Mouse (Mus musculus): ENCODE data around the gene Itgb6. TPM values are rescaled to one million over a fixed set of nuclear protein-coding genes. Genes with fewer than 3 reads are reported as not detected.

The Itgb6 gene
- polyA plus RNA-seq, 1 experiment from 2014 or later: not detected

DNA sequence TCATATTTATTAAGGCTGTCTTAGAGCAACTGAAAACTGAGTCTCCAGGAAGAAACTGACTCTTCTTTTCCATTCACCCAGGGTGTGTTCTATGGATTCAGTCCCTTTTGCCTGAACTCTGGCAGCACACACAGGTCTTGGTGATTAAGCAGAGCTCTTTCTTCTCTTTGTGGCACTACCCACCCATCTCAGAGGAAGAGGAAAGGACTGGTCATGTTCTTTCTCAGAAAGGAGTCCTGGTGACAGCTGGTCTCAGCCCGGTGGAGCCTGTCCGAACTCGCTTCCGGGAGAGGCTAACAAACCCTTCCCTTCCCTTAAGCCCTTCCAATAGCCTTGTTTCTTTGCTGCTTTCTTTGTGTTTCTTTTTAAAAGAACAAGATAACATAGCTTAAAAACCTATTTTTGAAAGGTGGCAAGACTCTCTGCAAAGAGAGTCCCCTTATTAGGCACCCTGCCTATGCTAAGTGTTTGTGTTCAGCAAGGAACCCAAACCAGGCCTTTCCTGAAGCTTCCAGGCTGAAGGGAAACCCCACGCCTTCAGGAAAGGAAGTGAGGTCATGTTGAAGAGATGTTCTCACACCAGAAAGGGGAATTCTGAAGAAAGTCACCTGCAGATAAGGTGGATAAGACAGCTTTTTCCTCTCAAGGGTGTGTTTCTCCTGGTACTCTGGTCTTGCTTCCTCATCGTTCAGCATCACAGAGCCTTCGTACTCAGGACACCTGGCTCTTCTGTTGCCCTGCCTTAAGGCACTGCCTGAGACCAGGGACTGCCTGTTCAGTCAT lies 11.2 kb downstream of the Itgb6 start:
- peaks cover 20% of the 10 kb centered on the region for H3K27me3 ChIP-seq
- 88% methylated on average over 7 of the region's 7 CpGs for WGBS
- no peaks in the 10 kb centered on the region for H3K36me3 ChIP-seq (ENCODE audit: poor library complexity, severe bottlenecking)
- peaks cover 29% of the 10 kb centered on the region for H3K4me1 ChIP-seq
- H3K27ac ChIP-seq: no peak overlapping the region
- no peak overlapping the region for H3K4me2 ChIP-seq
- no peaks in the 10 kb centered on the region for H3K9me3 ChIP-seq (replicated peaks)
- H3K9ac ChIP-seq: no peak overlapping the region
- H3K4me3 ChIP-seq: no peak overlapping the region
- ATAC-seq: no peak

- Histone ChIP-seq H3K36me3 (ENCODE audit: poor library complexity, severe bottlenecking) (no peaks in the 10 kb centered on the region), H3K9ac (no peak overlapping the region), H3K4me1 (peaks cover 24% of the 10 kb centered on the region), H3K9me3 (replicated peaks) (no peaks in the 10 kb centered on the region), H3K27me3 (peaks cover 15% of the 10 kb centered on the region), H3K4me3 (no peak overlapping the region), H3K4me2 (no peak overlapping the region), H3K27ac (no peak overlapping the region)
- 90% methylated on average over 4 of the region's 4 CpGs for WGBS
- ATAC-seq: no peak
Observed at GRCm38 (mm10) chr2:60710317-60710716, 12.1 kb downstream of the Itgb6 start.

DNA sequence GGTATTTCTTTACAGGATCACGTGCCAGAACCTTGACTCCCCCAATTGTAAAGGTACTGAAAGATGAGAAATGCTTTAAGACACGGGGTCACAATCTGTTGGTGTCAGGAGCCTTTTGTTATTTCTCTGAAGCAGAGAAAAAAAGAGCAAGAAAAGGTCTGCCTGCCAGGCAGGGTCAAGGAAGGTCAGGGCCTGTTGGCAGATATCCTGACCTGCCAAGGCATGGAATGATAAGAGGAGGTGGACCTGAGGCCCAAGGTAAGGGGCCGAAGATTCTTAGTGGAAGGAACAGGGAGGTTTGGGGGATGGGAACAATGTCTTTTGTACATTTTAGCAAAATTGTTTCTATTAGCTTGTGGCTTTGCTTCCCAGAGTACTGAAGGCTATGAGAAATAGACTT lies 13.8 kb downstream of the Itgb6 start:
- H3K4me1 ChIP-seq: peaks cover 7% of the 10 kb centered on the region
- H3K4me2 ChIP-seq: no peak overlapping the region
- H3K36me3 ChIP-seq (ENCODE audit: poor library complexity, severe bottlenecking): no peaks in the 10 kb centered on the region
- H3K4me3 ChIP-seq: no peak overlapping the region
- no peak for ATAC-seq
- 39% methylated on average over 3 of the region's 3 CpGs for WGBS
- H3K9me3 ChIP-seq (replicated peaks): no peaks in the 10 kb centered on the region
- H3K9ac ChIP-seq: no peak overlapping the region
- no peak overlapping the region for H3K27ac ChIP-seq
- peaks cover 15% of the 10 kb centered on the region for H3K27me3 ChIP-seq

- Histone ChIP-seq H3K27me3 (peaks cover 11% of the 10 kb centered on the region), H3K4me3 (no peak overlapping the region), H3K4me1 (no peaks in the 10 kb centered on the region), H3K9ac (no peak overlapping the region), H3K9me3 (replicated peaks) (no peaks in the 10 kb centered on the region), H3K27ac (no peak overlapping the region), H3K36me3 (ENCODE audit: poor library complexity, severe bottlenecking) (no peaks in the 10 kb centered on the region), H3K4me2 (no peak overlapping the region)
- ATAC-seq: no peak
- WGBS: 94% methylated on average over 3 of the region's 3 CpGs
Observed at GRCm38 (mm10) chr2:60706866-60707265, 15.6 kb downstream of the Itgb6 start.

DNA sequence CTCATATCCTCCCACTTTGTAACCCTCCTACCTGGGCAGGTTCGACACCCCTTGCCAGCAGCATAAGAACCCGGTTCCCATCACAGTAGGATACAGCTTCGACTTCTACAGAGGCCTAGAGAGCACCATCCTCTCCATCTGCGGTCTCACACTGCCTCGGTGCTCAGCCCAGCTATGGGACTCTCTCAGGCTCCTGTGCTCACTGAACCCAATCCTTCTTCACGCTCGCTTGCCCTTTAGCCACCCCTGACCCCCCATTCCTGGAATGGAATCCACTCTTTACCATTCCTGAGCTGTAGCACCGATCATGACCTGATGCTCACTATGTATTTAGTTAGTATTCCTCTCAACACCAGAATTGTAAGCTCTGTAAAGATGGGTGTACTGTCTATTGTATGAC lies 17.0 kb downstream of the Itgb6 start:
- H3K4me3 ChIP-seq: no peak overlapping the region
- no peaks in the 10 kb centered on the region for H3K9me3 ChIP-seq (replicated peaks)
- H3K36me3 ChIP-seq (ENCODE audit: poor library complexity, severe bottlenecking): no peaks in the 10 kb centered on the region
- no peak overlapping the region for H3K4me2 ChIP-seq
- no peak overlapping the region for H3K27ac ChIP-seq
- H3K4me1 ChIP-seq: no peaks in the 10 kb centered on the region
- 88% methylated on average over 8 of the region's 8 CpGs for WGBS
- 0 out of 2 replicates have a peak, but pooled peaks cover 3% of the 10 kb centered on the region for H3K27me3 ChIP-seq
- no peak for ATAC-seq
- no peak overlapping the region for H3K9ac ChIP-seq

- ATAC-seq: no peak
- Histone ChIP-seq H3K27ac (no peak overlapping the region), H3K36me3 (ENCODE audit: poor library complexity, severe bottlenecking) (no peaks in the 10 kb centered on the region), H3K4me2 (no peak overlapping the region), H3K4me1 (no peaks in the 10 kb centered on the region), H3K9me3 (replicated peaks) (no peaks in the 10 kb centered on the region), H3K4me3 (no peak overlapping the region), H3K9ac (no peak overlapping the region), H3K27me3 (no peaks in the 10 kb centered on the region)
- WGBS: 77% methylated on average over 4 of the region's 4 CpGs
Observed at GRCm38 (mm10) chr2:60703315-60703714, 19.1 kb downstream of the Itgb6 start.

GRCm38 (mm10) chr2:60700956-60701355 lies 21.5 kb downstream of the Itgb6 start:
- Histone ChIP-seq H3K9ac (no peak overlapping the region), H3K27me3 (no peaks in the 10 kb centered on the region), H3K4me3 (no peak overlapping the region), H3K36me3 (ENCODE audit: poor library complexity, severe bottlenecking) (no peaks in the 10 kb centered on the region), H3K4me1 (0 out of 2 replicates have a peak, but pooled peaks cover 6% of the 10 kb centered on the region), H3K9me3 (replicated peaks) (no peaks in the 10 kb centered on the region), H3K27ac (no peak overlapping the region), H3K4me2 (no peak overlapping the region)
- 88% methylated on average over 4 of the region's 4 CpGs for WGBS
- ATAC-seq: no peak

DNA sequence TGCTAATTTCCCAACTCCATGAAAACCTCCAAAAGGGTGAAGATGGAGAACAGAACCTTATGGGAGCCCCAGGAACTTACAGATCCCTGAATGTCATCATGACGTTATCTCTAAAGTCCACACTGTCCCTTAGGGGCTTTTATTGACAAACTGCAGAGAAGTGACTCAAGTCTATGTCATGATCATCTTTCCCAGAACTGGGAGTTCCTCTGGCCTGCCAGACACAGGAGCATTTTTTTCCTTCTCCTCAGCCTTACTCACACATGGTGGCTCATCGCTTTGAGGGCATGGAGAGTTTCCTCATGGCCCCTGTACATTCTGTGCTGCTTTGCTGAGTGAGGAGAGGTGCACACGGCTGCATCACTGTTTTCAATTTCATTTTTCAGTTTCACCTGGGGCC lies 22.4 kb downstream of the Itgb6 start:
- Histone ChIP-seq H3K4me2 (no peak overlapping the region), H3K36me3 (ENCODE audit: poor library complexity, severe bottlenecking) (no peaks in the 10 kb centered on the region), H3K9me3 (replicated peaks) (no peaks in the 10 kb centered on the region), H3K9ac (no peak overlapping the region), H3K4me3 (no peak overlapping the region), H3K4me1 (0 out of 2 replicates have a peak, but pooled peaks cover 6% of the 10 kb centered on the region), H3K27me3 (no peaks in the 10 kb centered on the region), H3K27ac (no peak overlapping the region)
- 91% methylated on average over 3 of the region's 3 CpGs for WGBS
- no peak for ATAC-seq

DNA sequence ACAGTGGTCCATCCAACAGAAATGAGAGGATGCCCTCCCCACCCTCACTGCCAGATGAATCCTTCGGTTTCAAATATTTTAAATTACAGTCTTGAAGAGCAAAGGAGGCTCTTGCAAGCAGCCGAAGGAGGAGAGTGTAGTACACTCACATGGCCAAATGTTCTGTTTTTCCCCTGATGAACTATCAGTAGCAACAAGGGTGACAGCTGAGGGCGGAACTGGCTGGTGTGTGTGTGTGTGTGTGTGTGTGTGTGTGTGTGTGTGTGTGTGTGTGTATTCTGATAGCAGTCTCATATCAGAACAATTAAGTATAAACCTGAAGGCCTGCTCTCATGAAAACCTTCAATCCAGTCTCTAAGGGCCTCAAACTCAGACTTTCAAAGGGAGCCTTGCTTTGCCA lies 22.9 kb downstream of the Itgb6 start:
- no peaks in the 10 kb centered on the region for H3K9me3 ChIP-seq (replicated peaks)
- H3K36me3 ChIP-seq (ENCODE audit: poor library complexity, severe bottlenecking): no peaks in the 10 kb centered on the region
- no peak for ATAC-seq
- H3K9ac ChIP-seq: no peak overlapping the region
- H3K27me3 ChIP-seq: no peaks in the 10 kb centered on the region
- no peak overlapping the region for H3K4me3 ChIP-seq
- H3K4me2 ChIP-seq: no peak overlapping the region
- H3K4me1 ChIP-seq: 0 out of 2 replicates have a peak, but pooled peaks cover 6% of the 10 kb centered on the region
- H3K27ac ChIP-seq: no peak overlapping the region
- WGBS: 90% methylated on average over 3 of the region's 3 CpGs

- no peak overlapping the region for H3K4me3 ChIP-seq
- no peak for ATAC-seq
- no peak overlapping the region for H3K27ac ChIP-seq
- 0 out of 2 replicates have a peak, but pooled peaks cover 6% of the 10 kb centered on the region for H3K4me1 ChIP-seq
- H3K27me3 ChIP-seq: no peaks in the 10 kb centered on the region
- no peak overlapping the region for H3K9ac ChIP-seq
- 23% methylated on average over 1 of the region's 1 CpGs for WGBS
- H3K4me2 ChIP-seq: no peak overlapping the region
- H3K36me3 ChIP-seq (ENCODE audit: poor library complexity, severe bottlenecking): no peaks in the 10 kb centered on the region
- no peaks in the 10 kb centered on the region for H3K9me3 ChIP-seq (replicated peaks)
Observed at GRCm38 (mm10) chr2:60698155-60698554, 24.3 kb downstream of the Itgb6 start.

DNA sequence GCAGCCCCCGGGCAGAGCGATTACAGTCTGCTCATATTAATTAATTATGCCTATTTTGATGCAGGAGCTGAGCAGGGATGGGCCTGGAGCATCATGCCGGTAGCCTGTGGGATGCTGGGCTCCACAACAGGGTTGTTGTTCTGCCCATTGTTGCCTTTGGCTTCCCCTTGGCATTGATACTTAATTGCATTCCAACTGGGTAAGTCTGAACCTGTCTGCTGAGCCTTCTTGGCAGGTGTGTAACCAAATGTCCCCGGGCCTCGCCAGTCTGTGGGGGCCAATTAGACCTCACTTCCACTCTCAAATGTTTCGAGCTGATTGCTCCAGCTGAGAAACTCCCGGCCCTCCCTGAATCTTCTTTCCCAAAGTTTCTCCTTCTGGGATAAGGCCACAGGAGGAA lies 24.9 kb downstream of the Itgb6 start:
- WGBS: 47% methylated on average over 7 of the region's 7 CpGs
- Histone ChIP-seq H3K27me3 (0 out of 2 replicates have a peak, but pooled peaks cover 1% of the 10 kb centered on the region), H3K9ac (no peak overlapping the region), H3K9me3 (replicated peaks) (no peaks in the 10 kb centered on the region), H3K36me3 (ENCODE audit: poor library complexity, severe bottlenecking) (no peaks in the 10 kb centered on the region), H3K4me3 (no peak overlapping the region), H3K4me1 (0 out of 2 replicates have a peak, but pooled peaks cover 6% of the 10 kb centered on the region), H3K4me2 (no peak overlapping the region), H3K27ac (no peak overlapping the region)
- ATAC-seq: 0 out of 2 replicates have a peak, but pooled peaks have one; percentile 13

- no peak overlapping the region for H3K4me2 ChIP-seq
- ATAC-seq: no peak
- H3K9ac ChIP-seq: no peak overlapping the region
Observed at GRCm38 (mm10) chr2:60696559-60696958, 25.9 kb downstream of the Itgb6 start.

More at GRCm38 (mm10) chr2:60696559-60696958, 25.9 kb downstream of the Itgb6 start:
- no peak overlapping the region for H3K27ac ChIP-seq
- H3K36me3 ChIP-seq (ENCODE audit: poor library complexity, severe bottlenecking): no peaks in the 10 kb centered on the region
- H3K4me3 ChIP-seq: no peak overlapping the region
- no peaks in the 10 kb centered on the region for H3K9me3 ChIP-seq (replicated peaks)
- H3K4me1 ChIP-seq: 0 out of 2 replicates have a peak, but pooled peaks cover 6% of the 10 kb centered on the region
- H3K27me3 ChIP-seq: 0 out of 2 replicates have a peak, but pooled peaks cover 3% of the 10 kb centered on the region
- 97% methylated on average over 6 of the region's 6 CpGs for whole genome bisulfite sequencing

All from forebrain, embryonic 13.5 days (tissue).